Mouse (Mus musculus) heart, embryonic 14.5 days (tissue): ENCODE results near the gene Cfap61. TPM values are rescaled to one million over a fixed set of nuclear protein-coding genes. Genes with fewer than 3 reads are reported as not detected.
A peak's percentile ranks its signal among the peaks of the same experiment; 100 is the strongest.

Experiments used
- ATAC-seq: fragments of 200-750 bp; cut with Nextera tagmentation; 2 replicates; pipeline ENCODE4 v1.8.0; 2017; ENCODE audit warnings: low read depth, moderate TSS enrichment; ENCODE audit not compliant: insufficient number of reproducible peaks, insufficient read depth, low FRiP score
- H3K27ac ChIP-seq, 2 experiments: fragments of 200-500 bp in 1 of 2; fragments of 300-500 bp in 1 of 2; sonication (generic) in 1 of 2; replicated peaks in 1 of 2; 2 replicates each; pipeline ENCODE4 v1.5.1; 2012 to 2014; ENCODE audit warnings: low read depth in 2 of 2, low read length in 2 of 2, control low read depth in 1 of 2, mild to moderate bottlenecking in 1 of 2, mixed read lengths in 1 of 2; ENCODE audit not compliant: control insufficient read depth in 1 of 2, insufficient read depth in 1 of 2
- H3K27me3 ChIP-seq: fragments of 300-500 bp; sonication (generic); 2 replicates; pipeline ENCODE4 v1.6.1; 2014; ENCODE audit warnings: mild to moderate bottlenecking, low read length, control low read depth; ENCODE audit not compliant: control insufficient read depth, insufficient read depth
- H3K36me3 ChIP-seq: fragments of 300-500 bp; sonication (generic); 2 replicates; pipeline ENCODE4 v1.6.1; 2014; ENCODE audit warnings: mild to moderate bottlenecking, control low read depth, low read length, mixed read lengths; ENCODE audit not compliant: control insufficient read depth, insufficient read depth
- H3K4me1 ChIP-seq, 2 experiments: fragments of 200-500 bp in 1 of 2; fragments of 300-500 bp in 1 of 2; sonication (generic) in 1 of 2; 2 replicates each; pipeline ENCODE4 v1.6.1; 2012 to 2014; ENCODE audit warnings: low read length in 2 of 2, control low read depth in 1 of 2, mixed read lengths in 1 of 2; ENCODE audit not compliant: control insufficient read depth in 2 of 2, insufficient read depth in 2 of 2
- H3K4me2 ChIP-seq: fragments of 300-500 bp; sonication (generic); 2 replicates; pipeline ENCODE4 v1.6.1; 2014; ENCODE audit warnings: mild to moderate bottlenecking, low read length
- H3K4me3 ChIP-seq, 2 experiments: fragments of 200-500 bp in 1 of 2; fragments of 300-500 bp in 1 of 2; sonication (generic) in 1 of 2; 2 replicates each; pipeline ENCODE4 v1.5.1; 2012 to 2014; ENCODE audit warnings: low read length in 2 of 2, mild to moderate bottlenecking in 2 of 2, control low read depth in 1 of 2, low read depth in 1 of 2, moderate library complexity in 1 of 2; ENCODE audit not compliant: control insufficient read depth in 1 of 2, insufficient read depth in 1 of 2
- H3K9ac ChIP-seq: fragments of 300-500 bp; sonication (generic); 2 replicates; pipeline ENCODE4 v1.6.1; 2014; ENCODE audit warnings: mild to moderate bottlenecking, low read length
- H3K9me3 ChIP-seq: fragments of 300-500 bp; sonication (generic); 2 replicates; pipeline ENCODE4 v1.6.1; 2016; ENCODE audit warnings: low read length, control low read depth; ENCODE audit not compliant: control insufficient read depth
- WGBS: fragments of 180-500 bp; shearing (Covaris S2); extraction: QIAGEN DNeasy Blood & Tissue Kit; methylation state at CpG from one replicate; pipeline ENCODE4 v1.1.7; 2014; 5-methylcytosine and 5-hydroxymethylcytosine counted together
- polyA plus RNA-seq: library from polyadenylated mRNA; unstranded; fragments of >200 nt; fragmentation: Nextera tagmentation; extraction: Ambion mirVana; gene quantifications from 2 replicates; pipeline ENCODE4 v1.2.1, GENCODE M21; 2014

Gene Cfap61
- polyA plus RNA-seq = 0.46 and 0.51 TPM in 2 replicates

DNA sequence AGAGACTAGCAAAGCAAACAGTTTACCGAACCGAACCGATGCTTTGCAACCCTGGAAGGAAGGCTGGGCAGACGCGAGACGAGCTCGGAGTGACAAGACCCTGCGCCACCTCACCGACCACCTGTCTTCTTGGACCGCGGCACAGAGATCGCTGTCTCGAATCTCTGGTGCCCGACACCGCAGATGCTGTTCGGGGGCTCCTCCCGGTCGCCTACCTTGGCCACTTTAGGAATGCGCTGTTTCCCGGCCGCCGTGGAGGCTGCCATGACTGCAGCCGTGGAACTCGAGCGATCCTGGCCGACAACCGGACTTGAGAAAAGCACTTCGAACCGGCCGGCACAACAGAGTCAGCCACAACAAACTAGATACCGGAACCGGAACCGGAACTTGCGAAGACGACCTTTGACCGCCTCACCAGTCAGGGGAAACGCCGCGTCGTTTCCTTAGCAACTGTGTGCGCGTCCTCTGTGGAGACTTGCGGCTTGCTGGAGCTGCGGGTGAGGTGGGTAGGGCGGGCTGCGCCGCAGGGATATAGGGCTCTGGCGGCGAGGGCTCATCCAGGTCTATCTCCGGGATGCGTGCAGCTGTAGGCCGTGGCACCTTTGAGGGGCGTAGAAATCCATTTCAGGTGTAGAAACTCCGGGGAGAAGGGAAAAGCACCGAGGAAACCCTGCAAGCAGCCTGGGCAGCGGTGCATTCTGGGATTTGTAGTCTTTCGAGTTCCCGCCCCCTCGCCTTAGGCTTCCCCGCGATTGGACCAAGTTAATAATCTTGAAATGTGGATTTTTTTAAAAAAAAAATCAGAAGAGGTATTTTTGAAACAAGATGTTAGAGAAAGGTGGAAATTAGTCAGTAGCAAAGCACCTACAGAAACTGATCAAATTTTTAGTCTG lies at the start of gene Cfap61, which contains the start of gene Crnkl1:
Gene Cfap61 (plus strand): TSS at position 446 of the 893 bp plus-strand sequence.
Gene Crnkl1 (minus strand): TSS at position 676 of the 893 bp plus-strand sequence.
- Histone ChIP-seq H3K27ac (no peak within 1 kb of the TSS), H3K9ac (peak within 1 kb of the TSS; percentile 80), H3K9me3 (no peaks in the 10 kb centered on the region), H3K4me1 (peaks cover 5 to 9% of the 10 kb centered on the region in 2 experiments; a peak in 3 of 4 replicates), H3K4me2 (peak within 1 kb of the TSS; percentile 87), H3K36me3 (peaks cover 28% of the 10 kb centered on the region), H3K4me3 (peak within 1 kb of the TSS; percentile 87 to 99), H3K27me3 (no peaks in the 10 kb centered on the region)
- under 1% methylated on average over 61 of the region's 61 CpGs for WGBS
- peak; percentile 92 for ATAC-seq

- 50% methylated on average over 14 of the region's 14 CpGs for WGBS
Measured at GRCm38 (mm10) chr2:145884913-145885785, 49.4 kb upstream of the Cfap61 start.

DNA sequence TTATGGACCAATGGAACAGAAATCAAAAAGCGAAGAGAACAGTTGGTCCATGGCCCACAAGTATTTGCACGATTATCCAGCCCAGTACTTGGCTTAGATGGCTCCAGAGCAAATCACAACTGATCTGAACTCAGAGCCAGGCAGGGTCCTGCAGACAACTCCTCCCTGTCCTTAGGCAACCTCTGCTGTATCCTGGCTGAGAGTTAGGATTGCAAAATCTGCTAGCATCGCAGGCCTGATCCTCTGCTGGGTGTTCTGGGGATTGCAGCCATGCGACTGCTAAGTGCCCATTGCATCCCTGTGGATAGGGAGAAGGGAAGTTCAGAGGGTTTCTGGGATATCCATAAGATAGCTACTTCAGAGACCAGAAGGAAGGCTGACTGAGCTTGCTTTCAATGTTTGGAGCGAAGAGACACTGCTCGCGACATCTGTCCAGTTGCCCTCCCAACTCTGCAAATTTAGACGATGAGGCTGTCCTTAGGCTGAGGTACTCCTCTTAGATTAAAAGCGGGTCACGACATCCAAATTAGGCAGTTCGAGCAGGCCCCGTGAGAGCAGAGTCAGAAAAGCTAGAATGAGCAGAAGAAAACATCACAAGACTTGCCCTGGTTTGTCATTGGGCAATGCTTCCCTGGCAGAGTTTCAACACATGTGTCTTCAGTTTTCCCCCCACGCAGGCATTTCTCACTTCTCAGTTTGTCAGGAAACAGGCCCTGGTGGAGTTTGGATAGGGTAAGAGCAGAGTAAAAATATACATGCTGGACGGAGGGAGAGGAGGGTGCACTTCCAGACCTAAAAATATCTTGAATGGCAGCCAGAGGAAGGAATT lies 46.4 kb upstream of the Cfap61 start:
- Histone ChIP-seq H3K27ac (peak overlapping the region; percentile 92 to 95), H3K9me3 (no peaks in the 10 kb centered on the region), H3K4me1 (peaks cover 33 to 42% of the 10 kb centered on the region in 2 experiments), H3K4me2 (peak overlapping the region; percentile 49), H3K27me3 (no peaks in the 10 kb centered on the region), H3K4me3 (no peak overlapping the region), H3K9ac (peak overlapping the region; percentile 18; the same call in 1 of the 2 replicates), H3K36me3 (peaks cover 38% of the 10 kb centered on the region)
- peak; percentile 86 for ATAC-seq
- WGBS = 15% methylated on average over 14 of the region's 14 CpGs

More at GRCm38 (mm10) chr2:145884913-145885785, 49.4 kb upstream of the Cfap61 start:
- no peaks in the 10 kb centered on the region for H3K27me3 ChIP-seq
- peaks cover 31 to 43% of the 10 kb centered on the region in 2 experiments for H3K4me1 ChIP-seq
- no peak overlapping the region for H3K4me2 ChIP-seq
- peaks cover 48% of the 10 kb centered on the region for H3K36me3 ChIP-seq
- H3K9ac ChIP-seq = no peak overlapping the region
- H3K9me3 ChIP-seq = no peaks in the 10 kb centered on the region
- no peak overlapping the region for H3K4me3 ChIP-seq
- H3K27ac ChIP-seq = peak overlapping the region; percentile 65 to 85
- ATAC-seq = no peak

DNA sequence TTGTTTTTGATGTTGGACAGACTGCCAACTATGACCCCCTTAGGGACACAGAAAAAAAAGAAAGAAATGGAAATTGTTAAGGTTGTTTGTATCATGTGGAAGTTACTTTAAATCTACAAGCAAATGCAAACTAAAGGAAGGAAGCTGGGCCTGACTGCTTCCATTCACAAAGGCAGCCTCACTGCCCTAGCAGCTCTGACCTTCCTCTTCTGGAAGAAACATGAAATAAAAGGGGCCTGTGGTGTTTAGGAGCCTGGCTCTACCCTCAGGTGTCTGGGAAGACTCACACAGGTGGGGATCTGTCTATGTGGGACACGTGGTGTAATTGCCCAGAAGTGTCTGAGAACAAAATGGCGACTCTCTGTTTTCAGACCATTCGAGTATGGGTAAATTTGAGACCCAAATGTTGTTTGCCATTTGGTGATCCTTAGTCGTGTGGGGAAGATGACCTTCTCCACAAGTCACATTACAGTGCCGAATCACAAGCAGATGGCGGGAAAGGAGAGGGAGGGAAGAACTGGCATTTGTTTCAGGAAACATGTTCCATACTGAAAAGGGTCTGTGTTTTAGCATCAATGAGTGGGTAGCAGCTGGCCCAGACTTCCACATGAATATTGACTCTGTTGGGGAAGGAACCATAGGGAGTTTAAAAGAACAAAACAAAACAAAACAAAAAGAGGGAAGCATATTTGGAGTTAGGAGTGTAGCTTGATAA lies 45.7 kb upstream of the Cfap61 start:
- Histone ChIP-seq H3K4me1 (peaks cover 30 to 36% of the 10 kb centered on the region in 2 experiments), H3K36me3 (peaks cover 32% of the 10 kb centered on the region), H3K9ac (peak overlapping the region; percentile 32; the same call in 1 of the 2 replicates), H3K4me3 (no peak overlapping the region), H3K27me3 (no peaks in the 10 kb centered on the region), H3K9me3 (no peaks in the 10 kb centered on the region), H3K4me2 (peak overlapping the region; percentile 49), H3K27ac (peak overlapping the region; percentile 92 to 95)
- 55% methylated on average over 6 of the region's 6 CpGs for WGBS
- 0 out of 2 replicates have a peak, but pooled peaks have one; percentile 10 for ATAC-seq

DNA sequence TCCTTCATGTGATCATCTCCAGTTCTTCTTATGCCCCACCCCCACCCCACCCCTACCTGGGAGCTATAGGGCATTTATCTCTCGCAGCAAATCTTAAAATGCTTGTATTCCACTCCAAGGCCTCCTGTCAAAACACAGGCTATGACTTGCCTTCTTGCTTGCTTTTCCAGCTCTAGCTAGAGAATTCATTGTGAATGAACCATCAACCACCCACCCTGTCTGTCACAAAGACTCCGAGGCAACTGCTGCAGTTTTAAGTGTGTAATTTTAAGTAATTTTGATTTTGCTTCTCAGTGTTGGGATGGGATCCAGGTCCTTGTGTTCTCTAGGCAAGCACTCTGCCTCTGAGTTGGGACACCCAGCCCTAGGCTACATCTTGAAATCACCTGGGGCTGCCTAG lies 44.0 kb upstream of the Cfap61 start:
- Histone ChIP-seq H3K36me3 (peaks cover 18% of the 10 kb centered on the region), H3K27me3 (no peaks in the 10 kb centered on the region), H3K4me1 (peaks cover 18 to 23% of the 10 kb centered on the region in 2 experiments), H3K4me3 (no peak overlapping the region), H3K9ac (no peak overlapping the region), H3K27ac (no peak overlapping the region), H3K4me2 (no peak overlapping the region), H3K9me3 (no peaks in the 10 kb centered on the region)
- 78% methylated on average over 2 of the region's 2 CpGs for WGBS
- ATAC-seq = no peak

GRCm38 (mm10) chr2:145893756-145894155 lies 40.8 kb upstream of the Cfap61 start:
- ATAC-seq = no peak
- Histone ChIP-seq H3K36me3 (no peaks in the 10 kb centered on the region), H3K27ac (no peak overlapping the region), H3K9ac (no peak overlapping the region), H3K4me2 (no peak overlapping the region), H3K4me1 (peaks cover 9% of the 10 kb centered on the region in 2 experiments), H3K27me3 (no peaks in the 10 kb centered on the region), H3K4me3 (no peak overlapping the region), H3K9me3 (no peaks in the 10 kb centered on the region)
- WGBS = 96% methylated on average over 6 of the region's 6 CpGs
